Mouse (Mus musculus) heart, embryonic 14.5 days (tissue): ENCODE data around the gene Acsl4. TPM values are rescaled to one million over a fixed set of nuclear protein-coding genes. Genes with fewer than 3 reads are reported as not detected.

Experiments used
- ATAC-seq: fragments of 200-750 bp; cut with Nextera tagmentation; 2 replicates; pipeline ENCODE4 v1.8.0; 2017; ENCODE audit warnings: low read depth, moderate TSS enrichment; ENCODE audit not compliant: insufficient number of reproducible peaks, insufficient read depth, low FRiP score
- H3K27ac ChIP-seq, 2 experiments: fragments of 200-500 bp in 1 of 2; fragments of 300-500 bp in 1 of 2; sonication (generic) in 1 of 2; replicated peaks in 1 of 2; 2 replicates each; pipeline ENCODE4 v1.5.1; 2012 to 2014; ENCODE audit warnings: low read depth in 2 of 2, low read length in 2 of 2, control low read depth in 1 of 2, mild to moderate bottlenecking in 1 of 2, mixed read lengths in 1 of 2; ENCODE audit not compliant: control insufficient read depth in 1 of 2, insufficient read depth in 1 of 2
- H3K27me3 ChIP-seq: fragments of 300-500 bp; sonication (generic); 2 replicates; pipeline ENCODE4 v1.6.1; 2014; ENCODE audit warnings: mild to moderate bottlenecking, low read length, control low read depth; ENCODE audit not compliant: control insufficient read depth, insufficient read depth
- H3K36me3 ChIP-seq: fragments of 300-500 bp; sonication (generic); 2 replicates; pipeline ENCODE4 v1.6.1; 2014; ENCODE audit warnings: mild to moderate bottlenecking, control low read depth, low read length, mixed read lengths; ENCODE audit not compliant: control insufficient read depth, insufficient read depth
- H3K4me1 ChIP-seq, 2 experiments: fragments of 200-500 bp in 1 of 2; fragments of 300-500 bp in 1 of 2; sonication (generic) in 1 of 2; 2 replicates each; pipeline ENCODE4 v1.6.1; 2012 to 2014; ENCODE audit warnings: low read length in 2 of 2, control low read depth in 1 of 2, mixed read lengths in 1 of 2; ENCODE audit not compliant: control insufficient read depth in 2 of 2, insufficient read depth in 2 of 2
- H3K4me2 ChIP-seq: fragments of 300-500 bp; sonication (generic); 2 replicates; pipeline ENCODE4 v1.6.1; 2014; ENCODE audit warnings: mild to moderate bottlenecking, low read length
- H3K4me3 ChIP-seq, 2 experiments: fragments of 200-500 bp in 1 of 2; fragments of 300-500 bp in 1 of 2; sonication (generic) in 1 of 2; 2 replicates each; pipeline ENCODE4 v1.5.1; 2012 to 2014; ENCODE audit warnings: low read length in 2 of 2, mild to moderate bottlenecking in 2 of 2, control low read depth in 1 of 2, low read depth in 1 of 2, moderate library complexity in 1 of 2; ENCODE audit not compliant: control insufficient read depth in 1 of 2, insufficient read depth in 1 of 2
- H3K9ac ChIP-seq: fragments of 300-500 bp; sonication (generic); 2 replicates; pipeline ENCODE4 v1.6.1; 2014; ENCODE audit warnings: mild to moderate bottlenecking, low read length
- H3K9me3 ChIP-seq: fragments of 300-500 bp; sonication (generic); 2 replicates; pipeline ENCODE4 v1.6.1; 2016; ENCODE audit warnings: low read length, control low read depth; ENCODE audit not compliant: control insufficient read depth
- WGBS: fragments of 180-500 bp; shearing (Covaris S2); extraction: QIAGEN DNeasy Blood & Tissue Kit; methylation state at CpG from one replicate; pipeline ENCODE4 v1.1.7; 2014; 5-methylcytosine and 5-hydroxymethylcytosine counted together
- polyA plus RNA-seq: library from polyadenylated mRNA; unstranded; fragments of >200 nt; fragmentation: Nextera tagmentation; extraction: Ambion mirVana; gene quantifications from 2 replicates; pipeline ENCODE4 v1.2.1, GENCODE M21; 2014

Gene Acsl4
- polyA plus RNA-seq, 1 experiment from 2014 or later = 17.8 TPM

GRCm38 (mm10) chrX:142403114-142403513, 12.8 kb upstream of the Acsl4 start:
- no peak for ATAC-seq
- no peaks in the 10 kb centered on the region for H3K27me3 ChIP-seq
- no peak overlapping the region for H3K4me2 ChIP-seq
- H3K27ac ChIP-seq = no peak overlapping the region
- no peak overlapping the region for H3K9ac ChIP-seq
- no peaks in the 10 kb centered on the region for H3K36me3 ChIP-seq
- no peak overlapping the region for H3K4me3 ChIP-seq
- H3K4me1 ChIP-seq = no peaks in the 10 kb centered on the region
- no peaks in the 10 kb centered on the region for H3K9me3 ChIP-seq

GRCm38 (mm10) chrX:142398621-142399020, 8.3 kb upstream of the Acsl4 start:
- Histone ChIP-seq H3K4me2 (no peak overlapping the region), H3K4me3 (no peak overlapping the region), H3K4me1 (no peaks in the 10 kb centered on the region), H3K9me3 (no peaks in the 10 kb centered on the region), H3K9ac (no peak overlapping the region), H3K36me3 (no peaks in the 10 kb centered on the region), H3K27ac (no peak overlapping the region), H3K27me3 (no peaks in the 10 kb centered on the region)
- no peak for ATAC-seq
- WGBS = 51% methylated on average over 2 of the region's 2 CpGs

DNA sequence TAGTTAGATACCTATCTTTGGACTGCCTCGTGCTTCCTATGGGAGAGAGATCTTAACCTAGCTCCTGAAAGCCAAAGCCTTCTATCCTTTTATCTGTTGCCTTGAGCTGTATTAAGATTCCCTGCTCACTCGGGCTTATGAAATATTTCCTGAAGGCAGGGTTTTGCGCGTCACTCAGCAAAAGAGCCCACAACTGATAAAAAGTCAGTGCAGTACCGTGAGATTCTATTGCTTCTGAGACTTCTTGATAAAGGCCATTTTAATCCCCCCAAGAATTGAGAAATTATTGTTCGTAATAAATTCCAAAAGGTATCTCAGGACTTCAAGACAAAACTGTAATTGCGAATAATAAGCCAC, 552 bp upstream of the Acsl4 start:
- H3K27me3 ChIP-seq = no peaks in the 10 kb centered on the region
- ATAC-seq = no peak

DNA sequence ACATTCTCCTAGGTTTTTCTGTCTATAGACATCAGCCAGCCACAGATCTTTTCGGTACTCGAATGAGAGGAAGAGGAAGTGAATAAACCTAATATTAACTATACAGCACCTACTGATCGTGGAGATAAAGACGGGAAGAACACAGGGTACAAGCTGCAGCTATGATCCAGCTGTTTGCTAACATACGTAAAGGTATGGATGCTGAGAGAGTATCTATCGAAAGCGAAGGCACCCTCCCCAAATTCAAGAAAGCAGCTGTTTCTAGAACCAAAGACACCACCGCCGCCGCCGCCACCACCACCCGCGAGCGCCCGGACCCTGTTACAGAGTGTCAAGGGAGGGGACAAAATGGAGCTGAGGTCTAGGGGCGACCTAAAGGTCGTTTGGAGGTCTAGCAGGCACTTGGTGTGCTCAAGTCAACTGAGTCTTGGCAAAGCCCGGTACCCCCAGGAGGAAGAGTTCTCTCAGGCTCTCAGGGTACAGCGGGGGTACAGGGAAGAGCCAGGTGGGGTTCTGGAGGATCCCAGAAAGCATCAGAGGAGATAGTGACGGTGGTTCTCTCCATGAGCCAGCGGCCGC, 665 bp downstream of the Acsl4 start:
- peaks cover 0 to 5% of the 10 kb centered on the region in 2 experiments; a peak in 1 of 4 replicates for H3K4me1 ChIP-seq
- no peaks in the 10 kb centered on the region for H3K9me3 ChIP-seq
- H3K9ac ChIP-seq = peak overlapping the region; percentile 82
- H3K36me3 ChIP-seq = no peaks in the 10 kb centered on the region
- peak overlapping the region; percentile 67 for H3K4me2 ChIP-seq
- no peaks in the 10 kb centered on the region for H3K27me3 ChIP-seq
- H3K4me3 ChIP-seq = peak overlapping the region; percentile 65 to 90
- 0 out of 2 replicates have a peak, but pooled peaks have one; percentile 14 for ATAC-seq
- H3K27ac ChIP-seq = peak overlapping the region; percentile 85 to 92
- WGBS = 17% methylated on average over 22 of the region's 22 CpGs

More for the DNA sequence above, 552 bp upstream of the Acsl4 start:
- peak overlapping the region; percentile 54 to 77; a peak in 3 of 4 replicates for H3K27ac ChIP-seq
- H3K4me1 ChIP-seq = peaks cover 0 to 5% of the 10 kb centered on the region in 2 experiments; a peak in 1 of 4 replicates
- peak overlapping the region; percentile 65 to 87 for H3K4me3 ChIP-seq
- no peaks in the 10 kb centered on the region for H3K9me3 ChIP-seq
- no peaks in the 10 kb centered on the region for H3K36me3 ChIP-seq
- H3K4me2 ChIP-seq = peak overlapping the region; percentile 64
- 32% methylated on average over 7 of the region's 7 CpGs for WGBS
- H3K9ac ChIP-seq = peak overlapping the region; percentile 69

DNA sequence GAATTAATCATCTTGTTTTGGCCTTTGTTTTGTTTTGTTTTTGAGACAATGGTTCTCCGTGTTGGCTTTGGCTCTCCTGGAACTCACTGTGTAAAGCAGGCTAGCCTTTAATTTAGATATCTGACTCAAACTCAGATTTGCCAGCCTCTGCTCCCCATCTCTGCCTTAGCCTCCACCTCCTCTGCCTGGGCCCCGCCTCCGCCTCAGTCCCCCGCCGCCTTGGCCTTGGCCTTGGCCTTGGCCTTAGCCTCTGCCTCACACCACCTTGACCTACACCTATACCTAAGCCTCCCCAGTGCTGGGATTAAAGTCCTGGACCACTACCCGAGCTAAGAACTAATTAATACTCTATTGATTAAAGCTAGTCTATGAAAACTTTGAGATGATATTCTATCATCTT, 2.2 kb downstream of the Acsl4 start:
- no peaks in the 10 kb centered on the region for H3K27me3 ChIP-seq
- no peak for ATAC-seq
- no peaks in the 10 kb centered on the region for H3K36me3 ChIP-seq
- no peaks in the 10 kb centered on the region for H3K9me3 ChIP-seq
- 83% methylated on average over 6 of the region's 6 CpGs for WGBS
- no peak overlapping the region for H3K9ac ChIP-seq
- no peak overlapping the region for H3K27ac ChIP-seq
- no peak overlapping the region for H3K4me2 ChIP-seq
- H3K4me1 ChIP-seq = peaks cover 0 to 8% of the 10 kb centered on the region in 2 experiments; a peak in 2 of 4 replicates
- H3K4me3 ChIP-seq = no peak overlapping the region

GRCm38 (mm10) chrX:142387634-142388033, 2.7 kb downstream of the Acsl4 start:
- H3K36me3 ChIP-seq = no peaks in the 10 kb centered on the region
- H3K4me1 ChIP-seq = peaks cover 0 to 8% of the 10 kb centered on the region in 2 experiments; a peak in 2 of 4 replicates
- H3K4me3 ChIP-seq = no peak overlapping the region
- H3K9me3 ChIP-seq = no peaks in the 10 kb centered on the region
- WGBS = 100% methylated on average over 1 of the region's 1 CpGs
- H3K27ac ChIP-seq = no peak overlapping the region
- H3K9ac ChIP-seq = no peak overlapping the region
- ATAC-seq = no peak
- no peaks in the 10 kb centered on the region for H3K27me3 ChIP-seq
- H3K4me2 ChIP-seq = no peak overlapping the region

- no peak for ATAC-seq
- Histone ChIP-seq H3K9me3 (no peaks in the 10 kb centered on the region), H3K27ac (no peak overlapping the region), H3K27me3 (no peaks in the 10 kb centered on the region), H3K4me3 (no peak overlapping the region), H3K4me2 (no peak overlapping the region), H3K36me3 (no peaks in the 10 kb centered on the region), H3K9ac (no peak overlapping the region), H3K4me1 (peaks cover 0 to 8% of the 10 kb centered on the region in 2 experiments; a peak in 2 of 4 replicates)
- WGBS = 71% methylated on average over 3 of the region's 3 CpGs
Measured at GRCm38 (mm10) chrX:142384918-142385317, 5.4 kb downstream of the Acsl4 start.

GRCm38 (mm10) chrX:142379894-142380293, 10.4 kb downstream of the Acsl4 start:
- H3K4me3 ChIP-seq = no peak overlapping the region
- H3K9ac ChIP-seq = no peak overlapping the region
- H3K9me3 ChIP-seq = no peaks in the 10 kb centered on the region
- 72% methylated on average over 6 of the region's 6 CpGs for WGBS
- H3K4me1 ChIP-seq = peaks cover 0 to 3% of the 10 kb centered on the region in 2 experiments; a peak in 1 of 4 replicates
- H3K27ac ChIP-seq = no peak overlapping the region
- H3K4me2 ChIP-seq = no peak overlapping the region
- no peaks in the 10 kb centered on the region for H3K36me3 ChIP-seq
- no peak for ATAC-seq
- no peaks in the 10 kb centered on the region for H3K27me3 ChIP-seq
